Mouse (Mus musculus): ENCODE results near the gene Srp9.

GRCm38 (mm10) chr1:182139937-182140336 lies 15.4 kb downstream of the Srp9 start:
- TF ChIP-seq CTCF (IDR thresholded peaks at IDR 0.05; ENCODE audit: low read depth, low read length): no peak
- TF ChIP-seq POLR2A (IDR thresholded peaks at IDR 0.05; ENCODE audit: insufficient read depth, low read length): no peak
- TF ChIP-seq EP300 (IDR thresholded peaks at IDR 0.05; ENCODE audit: insufficient read depth, low read depth, low read length): no peak
